Mouse (Mus musculus): ENCODE data around the gene Gata3. TPM values are rescaled to one million over a fixed set of nuclear protein-coding genes. Genes with fewer than 3 reads are reported as not detected.

The Gata3 gene
- polyA plus RNA-seq, 1 experiment from 2014 or later = 4.8 TPM

DNA sequence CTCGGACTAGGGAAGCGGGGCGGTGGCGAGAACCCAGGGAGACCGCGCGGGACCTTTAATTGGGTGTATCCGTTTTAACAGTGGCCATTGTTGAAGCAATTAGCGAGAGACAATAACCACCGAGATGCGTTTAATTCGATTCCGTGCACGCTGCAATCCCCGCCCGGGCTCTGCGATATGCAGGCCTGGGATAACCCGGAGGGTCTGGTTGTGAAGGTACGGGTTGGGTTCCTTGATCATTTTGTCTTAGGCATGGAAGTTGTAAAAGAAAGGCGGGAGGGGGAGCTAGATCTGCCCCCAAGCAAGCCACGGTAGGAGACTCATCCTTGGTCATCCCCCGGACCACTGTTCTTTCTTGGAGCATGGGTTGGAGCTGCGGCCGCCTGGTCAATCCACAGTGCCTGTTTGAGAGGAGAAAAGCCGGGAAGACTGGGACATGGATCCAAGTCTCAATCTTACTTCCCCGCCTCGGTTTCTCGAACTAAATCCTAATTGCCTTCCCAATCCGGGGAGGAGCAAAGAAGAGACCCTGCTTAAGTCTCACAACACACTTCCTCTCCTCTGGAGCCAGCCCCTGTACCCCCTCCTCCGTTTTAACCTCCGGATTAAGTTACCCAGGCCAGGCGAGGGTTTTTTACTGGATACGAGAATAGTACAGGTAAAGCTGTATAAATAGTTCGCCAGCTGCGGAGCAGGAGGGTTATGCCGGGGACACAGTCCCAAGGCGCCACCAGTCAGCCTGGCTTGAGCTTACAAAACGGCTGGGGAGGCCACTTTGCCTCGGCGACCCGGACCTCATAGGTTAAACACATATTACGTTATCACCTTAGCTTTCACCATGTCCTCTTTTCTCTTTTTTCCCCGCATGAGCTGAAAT is 6.7 kb downstream of the Gata3 start:
- Histone ChIP-seq H3K9ac (ENCODE audit: low read depth, low read length) (no peak overlapping the region), H3K36me3 (ENCODE audit: control insufficient read depth, insufficient read depth, low read length) (no peaks in the 10 kb centered on the region), H3K4me2 (peak overlapping the region; percentile 84), H3K9me3 (ENCODE audit: control insufficient read depth, low read length) (no peaks in the 10 kb centered on the region), H3K27me3 (replicated peaks; ENCODE audit: control insufficient read depth, insufficient read depth, low read length) (peaks cover 98% of the 10 kb centered on the region), H3K27ac (ENCODE audit: low read depth, low read length) (no peak overlapping the region), H3K4me3 (ENCODE audit: low read depth, low read length) (peak overlapping the region; percentile 35), H3K4me1 (replicated peaks; ENCODE audit: control insufficient read depth, insufficient read depth, low read length) (peaks cover 12% of the 10 kb centered on the region; the same call in 1 of the 2 replicates)
- DNase-seq (ENCODE audit: low spot score) (no peak), ATAC-seq (replicated peaks; ENCODE audit: low FRiP score) (no peak)
- WGBS = under 1% methylated on average over 43 of the region's 43 CpGs

DNA sequence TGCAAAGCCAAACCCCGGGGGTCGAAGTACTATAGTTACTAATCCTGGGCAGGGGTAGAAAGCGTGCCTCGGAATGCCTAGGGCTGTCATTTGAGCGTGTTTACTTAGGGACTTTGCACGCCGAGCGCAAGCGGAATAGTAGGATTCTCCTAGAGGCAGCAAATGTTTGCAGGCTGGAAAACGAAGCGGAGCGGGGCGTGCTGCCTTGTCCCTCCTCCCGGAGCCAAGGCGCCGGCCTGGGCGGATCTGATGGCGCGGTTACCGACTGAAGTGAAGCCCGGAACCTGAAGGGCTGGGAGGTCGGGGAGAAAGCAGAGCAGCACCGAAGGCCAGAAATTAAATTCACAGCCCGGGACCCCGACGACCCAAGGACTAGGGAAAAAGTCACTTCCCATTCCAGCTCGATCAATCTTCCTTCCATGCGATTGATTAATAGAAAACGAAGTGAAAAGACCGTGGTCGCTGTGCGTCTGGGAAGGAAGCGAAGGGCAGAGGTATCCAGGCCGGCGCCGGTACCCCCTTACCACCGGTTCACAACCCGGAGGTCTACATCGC is 7.4 kb downstream of the Gata3 start:
- peaks cover 12% of the 10 kb centered on the region for H3K4me1 ChIP-seq (replicated peaks; ENCODE audit: control insufficient read depth, insufficient read depth, low read length)
- H3K27me3 ChIP-seq (replicated peaks; ENCODE audit: control insufficient read depth, insufficient read depth, low read length) = peaks cover 98% of the 10 kb centered on the region
- 2% methylated on average over 39 of the region's 39 CpGs for WGBS
- H3K36me3 ChIP-seq (ENCODE audit: control insufficient read depth, insufficient read depth, low read length) = no peaks in the 10 kb centered on the region
- no peak overlapping the region for H3K9ac ChIP-seq (ENCODE audit: low read depth, low read length)
- no peak overlapping the region for H3K27ac ChIP-seq (ENCODE audit: low read depth, low read length)
- ATAC-seq (replicated peaks; ENCODE audit: low FRiP score) = no peak
- peak overlapping the region; percentile 35 for H3K4me3 ChIP-seq (ENCODE audit: low read depth, low read length)
- H3K9me3 ChIP-seq (ENCODE audit: control insufficient read depth, low read length) = no peaks in the 10 kb centered on the region
- DNase-seq (ENCODE audit: low spot score) = no peak
- H3K4me2 ChIP-seq = peak overlapping the region; percentile 84

DNA sequence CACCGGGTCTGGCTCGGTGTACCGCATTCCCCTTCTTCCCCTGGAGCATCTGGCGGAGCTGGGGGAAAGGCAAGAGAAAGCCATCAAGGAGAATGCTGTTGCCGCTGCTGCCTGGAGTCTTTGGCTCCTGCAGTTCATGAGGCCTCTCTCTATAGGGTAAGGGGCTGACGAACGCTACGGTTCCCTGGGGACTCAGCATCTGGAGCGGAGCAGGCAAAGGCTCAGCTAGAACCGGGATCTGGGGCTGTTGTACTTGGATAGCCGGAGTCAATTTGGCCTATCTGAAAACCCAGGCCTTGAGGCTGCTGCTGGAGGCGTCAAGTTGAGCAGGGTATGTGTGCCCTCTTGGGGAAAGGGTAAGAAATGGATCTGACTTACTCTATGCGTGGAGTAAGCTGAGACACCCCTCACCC is 8.2 kb downstream of the Gata3 start:
- peak overlapping the region; percentile 84 for H3K4me2 ChIP-seq
- whole genome bisulfite sequencing = 4% methylated on average over 13 of the region's 13 CpGs
- H3K27me3 ChIP-seq (replicated peaks; ENCODE audit: control insufficient read depth, insufficient read depth, low read length) = peaks cover 98% of the 10 kb centered on the region
- H3K36me3 ChIP-seq (ENCODE audit: control insufficient read depth, insufficient read depth, low read length) = no peaks in the 10 kb centered on the region
- H3K4me3 ChIP-seq (ENCODE audit: low read depth, low read length) = peak overlapping the region; percentile 40
- peaks cover 12% of the 10 kb centered on the region for H3K4me1 ChIP-seq (replicated peaks; ENCODE audit: control insufficient read depth, insufficient read depth, low read length)
- no peak for ATAC-seq (replicated peaks; ENCODE audit: low FRiP score)
- no peak overlapping the region for H3K27ac ChIP-seq (ENCODE audit: low read depth, low read length)
- H3K9ac ChIP-seq (ENCODE audit: low read depth, low read length) = 0 out of 2 replicates have a peak overlapping the region, but pooled peaks have one; percentile 25
- DNase-seq (ENCODE audit: low spot score) = no peak
- no peaks in the 10 kb centered on the region for H3K9me3 ChIP-seq (ENCODE audit: control insufficient read depth, low read length)

DNA sequence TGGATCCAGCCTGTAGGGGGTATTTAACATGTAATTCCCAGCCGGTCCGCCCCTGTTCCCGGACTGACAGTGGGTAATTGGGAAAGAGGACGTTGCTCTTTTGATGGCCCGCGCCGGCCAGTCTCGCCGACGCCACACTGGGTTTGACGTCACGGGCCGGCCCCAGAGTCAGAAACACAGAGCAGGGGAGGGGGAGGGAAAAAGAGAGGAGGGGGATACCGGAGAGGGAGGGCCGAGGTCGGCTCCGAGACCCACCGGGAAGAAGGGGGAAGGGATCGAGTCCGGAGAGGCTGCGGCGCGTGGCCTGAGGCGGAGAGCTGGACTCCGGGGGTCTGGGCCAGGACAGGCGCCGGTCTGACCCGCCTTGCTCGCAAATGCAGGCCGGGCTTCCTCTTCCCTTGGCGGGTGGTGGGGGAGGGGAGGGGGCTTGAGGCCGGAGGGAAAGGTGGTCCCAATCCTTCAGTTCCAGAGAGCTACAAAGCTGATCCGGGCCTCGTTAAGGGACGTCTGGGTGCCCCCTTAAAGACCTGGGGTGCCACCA is 8.7 kb downstream of the Gata3 start, which contains the start of gene 4930412O13Rik:
TSS of gene 4930412O13Rik (plus strand) at position 202 of the 541 bp plus-strand sequence.
- 2% methylated on average over 34 of the region's 35 CpGs for WGBS
- Histone ChIP-seq H3K4me3 (ENCODE audit: low read depth, low read length) (peak within 1 kb of the TSS; percentile 40), H3K4me2 (peak within 1 kb of the TSS; percentile 84), H3K9ac (ENCODE audit: low read depth, low read length) (0 out of 2 replicates have a peak within 1 kb of the TSS, but pooled peaks have one; percentile 25), H3K4me1 (replicated peaks; ENCODE audit: control insufficient read depth, insufficient read depth, low read length) (peaks cover 12% of the 10 kb centered on the region), H3K36me3 (ENCODE audit: control insufficient read depth, insufficient read depth, low read length) (no peaks in the 10 kb centered on the region), H3K27ac (ENCODE audit: low read depth, low read length) (no peak within 1 kb of the TSS), H3K27me3 (replicated peaks; ENCODE audit: control insufficient read depth, insufficient read depth, low read length) (peaks cover 98% of the 10 kb centered on the region), H3K9me3 (ENCODE audit: control insufficient read depth, low read length) (no peaks in the 10 kb centered on the region)
- DNase-seq (ENCODE audit: low spot score) (no peak), ATAC-seq (replicated peaks; ENCODE audit: low FRiP score) (no peak; the same call in 1 of the 2 replicates)

DNA sequence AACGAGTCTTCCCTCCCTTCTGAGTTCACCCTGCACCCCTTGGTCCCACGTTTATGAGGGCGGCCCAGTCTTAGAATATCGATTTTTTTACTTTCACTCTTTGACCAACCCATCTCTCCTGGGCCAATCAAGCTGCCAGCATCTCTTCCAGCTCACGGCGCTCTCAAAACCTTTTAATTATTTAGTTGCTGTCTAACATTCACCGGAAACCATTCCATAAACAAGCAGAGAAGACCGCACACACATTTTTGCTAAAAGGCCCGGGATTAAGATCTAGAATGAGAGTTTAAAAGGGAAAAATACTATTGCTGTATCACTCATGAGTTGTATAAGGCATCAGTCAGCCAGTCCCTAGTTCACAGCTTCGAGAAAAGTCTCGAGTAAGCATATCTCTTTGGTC is 9.6 kb downstream of the Gata3 start:
- peaks cover 12% of the 10 kb centered on the region for H3K4me1 ChIP-seq (replicated peaks; ENCODE audit: control insufficient read depth, insufficient read depth, low read length)
- WGBS = 9% methylated on average over 11 of the region's 11 CpGs

DNA sequence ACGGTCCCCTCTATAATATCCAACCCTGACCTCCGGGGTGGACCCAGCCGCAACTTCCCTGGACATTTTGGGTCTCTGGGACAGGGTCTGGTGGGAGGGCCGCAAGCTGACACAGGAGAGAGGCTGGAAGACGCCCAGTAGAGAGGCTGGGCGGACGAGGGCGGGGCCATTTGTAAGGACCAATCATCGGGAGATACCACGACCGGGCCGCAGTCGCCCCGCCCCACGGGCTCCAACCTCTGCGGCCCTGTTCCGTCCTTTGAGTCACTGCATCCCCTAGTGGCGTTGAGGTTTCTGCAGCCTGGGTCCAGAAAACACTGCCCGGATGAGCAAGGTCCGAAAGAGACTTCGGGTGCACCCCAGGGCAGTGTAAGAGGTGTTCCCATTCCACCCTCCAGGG is 10.3 kb downstream of the Gata3 start:
- WGBS = under 1% methylated on average over 21 of the region's 21 CpGs
- peak; percentile 90 for DNase-seq (ENCODE audit: low spot score)
- Histone ChIP-seq H3K36me3 (ENCODE audit: control insufficient read depth, insufficient read depth, low read length) (no peaks in the 10 kb centered on the region), H3K9me3 (ENCODE audit: control insufficient read depth, low read length) (no peaks in the 10 kb centered on the region), H3K4me3 (ENCODE audit: low read depth, low read length) (peak overlapping the region; percentile 56), H3K27ac (ENCODE audit: low read depth, low read length) (no peak overlapping the region), H3K27me3 (replicated peaks; ENCODE audit: control insufficient read depth, insufficient read depth, low read length) (peaks cover 98% of the 10 kb centered on the region), H3K4me2 (peak overlapping the region; percentile 84), H3K4me1 (replicated peaks; ENCODE audit: control insufficient read depth, insufficient read depth, low read length) (peaks cover 15% of the 10 kb centered on the region), H3K9ac (ENCODE audit: low read depth, low read length) (no peak overlapping the region)
- ATAC-seq (replicated peaks; ENCODE audit: low FRiP score) = peak; percentile 93

More for the DNA sequence above, 9.6 kb downstream of the Gata3 start:
- H3K9ac ChIP-seq (ENCODE audit: low read depth, low read length) = no peak overlapping the region
- H3K27me3 ChIP-seq (replicated peaks; ENCODE audit: control insufficient read depth, insufficient read depth, low read length) = peaks cover 98% of the 10 kb centered on the region
- peak overlapping the region; percentile 12; the same call in 1 of the 2 replicates for H3K4me3 ChIP-seq (ENCODE audit: low read depth, low read length)
- no peak for DNase-seq (ENCODE audit: low spot score)
- no peaks in the 10 kb centered on the region for H3K36me3 ChIP-seq (ENCODE audit: control insufficient read depth, insufficient read depth, low read length)
- peak overlapping the region; percentile 84 for H3K4me2 ChIP-seq
- no peak for ATAC-seq (replicated peaks; ENCODE audit: low FRiP score)
- H3K27ac ChIP-seq (ENCODE audit: low read depth, low read length) = no peak overlapping the region
- no peaks in the 10 kb centered on the region for H3K9me3 ChIP-seq (ENCODE audit: control insufficient read depth, low read length)

DNA sequence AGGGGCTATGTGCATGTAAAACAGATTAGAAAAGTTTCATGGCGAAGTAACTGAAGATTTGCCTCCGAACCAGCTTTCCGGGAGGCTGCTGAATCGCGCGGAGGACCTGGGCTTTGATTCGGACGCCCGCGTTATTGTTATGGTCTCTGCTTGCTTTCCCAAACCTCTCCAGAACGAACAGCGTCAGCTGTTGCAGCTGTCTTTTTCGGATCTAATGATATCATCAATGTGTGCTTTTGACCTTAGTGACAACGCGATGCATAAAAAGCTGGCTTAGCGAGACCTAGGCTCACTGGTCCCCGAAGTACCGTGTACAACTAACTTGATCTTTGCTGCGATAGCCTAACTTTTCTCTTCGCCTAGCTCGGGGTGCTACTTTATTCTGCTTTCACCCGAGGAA is 10.7 kb downstream of the Gata3 start:
- no peak overlapping the region for H3K9ac ChIP-seq (ENCODE audit: low read depth, low read length)
- ATAC-seq (replicated peaks; ENCODE audit: low FRiP score) (no peak; the same call in 1 of the 2 replicates), DNase-seq (ENCODE audit: low spot score) (no peak)
- no peak overlapping the region for H3K27ac ChIP-seq (ENCODE audit: low read depth, low read length)
- H3K4me1 ChIP-seq (replicated peaks; ENCODE audit: control insufficient read depth, insufficient read depth, low read length) = peaks cover 15% of the 10 kb centered on the region
- H3K4me2 ChIP-seq = peak overlapping the region; percentile 84
- no peaks in the 10 kb centered on the region for H3K9me3 ChIP-seq (ENCODE audit: control insufficient read depth, low read length)
- H3K27me3 ChIP-seq (replicated peaks; ENCODE audit: control insufficient read depth, insufficient read depth, low read length) = peaks cover 98% of the 10 kb centered on the region
- H3K4me3 ChIP-seq (ENCODE audit: low read depth, low read length) = peak overlapping the region; percentile 56
- H3K36me3 ChIP-seq (ENCODE audit: control insufficient read depth, insufficient read depth, low read length) = no peaks in the 10 kb centered on the region
- under 1% methylated on average over 22 of the region's 22 CpGs for WGBS

DNA sequence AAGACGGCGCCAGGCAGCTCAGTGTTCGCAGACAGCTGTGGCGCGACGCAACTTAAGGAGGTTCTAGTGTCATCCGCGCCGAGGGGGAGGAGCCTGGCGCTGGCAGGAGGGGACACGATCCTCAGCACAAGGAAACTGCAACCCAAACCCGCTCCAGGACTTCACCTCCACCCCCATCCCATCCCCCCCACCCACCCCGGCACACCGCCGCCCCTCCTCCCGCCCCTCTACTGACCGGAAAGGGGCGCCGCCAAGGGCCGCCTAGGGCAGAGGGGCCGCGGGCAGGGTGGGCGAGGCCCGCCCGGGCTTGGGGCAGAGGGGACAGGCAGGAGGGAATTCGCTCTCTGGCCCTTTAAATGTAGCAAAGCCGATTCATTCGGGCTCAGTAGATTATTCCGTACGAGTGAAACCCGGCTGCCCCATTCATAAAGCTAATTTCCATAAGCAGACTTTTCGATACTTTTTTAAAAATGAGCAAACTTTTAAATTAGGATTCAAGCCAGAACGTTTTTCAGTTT is 11.2 kb downstream of the Gata3 start:
- under 1% methylated on average over 29 of the region's 33 CpGs for WGBS
- Histone ChIP-seq H3K4me2 (peak overlapping the region; percentile 84), H3K36me3 (ENCODE audit: control insufficient read depth, insufficient read depth, low read length) (no peaks in the 10 kb centered on the region), H3K9me3 (ENCODE audit: control insufficient read depth, low read length) (no peaks in the 10 kb centered on the region), H3K4me3 (ENCODE audit: low read depth, low read length) (peak overlapping the region; percentile 56), H3K9ac (ENCODE audit: low read depth, low read length) (no peak overlapping the region), H3K27me3 (replicated peaks; ENCODE audit: control insufficient read depth, insufficient read depth, low read length) (peaks cover 98% of the 10 kb centered on the region), H3K4me1 (replicated peaks; ENCODE audit: control insufficient read depth, insufficient read depth, low read length) (peaks cover 15% of the 10 kb centered on the region), H3K27ac (ENCODE audit: low read depth, low read length) (no peak overlapping the region)
- peak; percentile 26; the same call in 1 of the 2 replicates for ATAC-seq (replicated peaks; ENCODE audit: low FRiP score)
- DNase-seq (ENCODE audit: low spot score) = no peak

All from liver, embryonic 11.5 days (tissue).